Mouse (Mus musculus) kidney, embryonic 16.5 days (tissue): Measurements from ENCODE around the gene Hnrnpa3. TPM values are rescaled to one million over a fixed set of nuclear protein-coding genes. Genes with fewer than 3 reads are reported as not detected.
A peak's percentile ranks its signal among the peaks of the same experiment; 100 is the strongest.

ENCODE experiments used
- ATAC-seq: fragments of 200-750 bp; cut with Nextera tagmentation; 2 replicates; pipeline ENCODE4 v1.8.0; 2017; ENCODE audit warnings: moderate TSS enrichment; ENCODE audit not compliant: low FRiP score, low TSS enrichment
- H3K27ac ChIP-seq: fragments of 300-500 bp; sonication (generic); 2 replicates; pipeline ENCODE4 v1.5.1; 2014; ENCODE audit warnings: low read length
- H3K27me3 ChIP-seq: fragments of 300-500 bp; sonication (generic); 2 replicates; pipeline ENCODE4 v1.6.1; 2014; ENCODE audit warnings: low read length, control low read depth, mixed read lengths; ENCODE audit not compliant: insufficient read depth
- H3K36me3 ChIP-seq: fragments of 300-500 bp; sonication (generic); 2 replicates; pipeline ENCODE4 v1.6.1; 2014; ENCODE audit warnings: low read length, control low read depth, mixed read lengths; ENCODE audit not compliant: insufficient read depth
- H3K4me1 ChIP-seq: fragments of 300-500 bp; sonication (generic); 2 replicates; pipeline ENCODE4 v1.6.1; 2014; ENCODE audit warnings: low read length, control low read depth, mixed read lengths; ENCODE audit not compliant: insufficient read depth
- H3K4me2 ChIP-seq: fragments of 300-500 bp; sonication (generic); replicated peaks from 2 replicates; pipeline ENCODE4 v1.6.1; 2014; ENCODE audit warnings: low read depth, low read length
- H3K4me3 ChIP-seq: fragments of 300-500 bp; sonication (generic); 2 replicates; pipeline ENCODE4 v1.5.1; 2014; ENCODE audit warnings: mild to moderate bottlenecking, low read length
- H3K9ac ChIP-seq: fragments of 300-500 bp; sonication (generic); replicated peaks from 2 replicates; pipeline ENCODE4 v1.6.1; 2014; ENCODE audit warnings: low read length
- H3K9me3 ChIP-seq: fragments of 300-500 bp; sonication (generic); 2 replicates; pipeline ENCODE4 v1.6.1; 2016; ENCODE audit warnings: low read length, control low read depth
- WGBS: fragments of 180-500 bp; shearing (Covaris S2); extraction: QIAGEN DNeasy Blood & Tissue Kit; methylation state at CpG from one replicate; pipeline ENCODE4 v1.1.7; 2014; 5-methylcytosine and 5-hydroxymethylcytosine counted together
- polyA plus RNA-seq: library from polyadenylated mRNA; unstranded; fragments of >200 nt; fragmentation: Nextera tagmentation; extraction: Ambion mirVana; gene quantifications from 2 replicates; pipeline ENCODE4 v1.2.1, GENCODE M21; 2015

Gene Hnrnpa3
- polyA plus RNA-seq, 1 experiment from 2014 or later, result 293 TPM

GRCm38 (mm10) chr2:75621873-75622654 is 37.0 kb upstream of the Hnrnpa3 start:
- Histone ChIP-seq H3K9ac (no peak overlapping the region), H3K9me3 (no peaks in the 10 kb centered on the region), H3K27me3 (no peaks in the 10 kb centered on the region), H3K4me2 (no peak overlapping the region), H3K27ac (no peak overlapping the region), H3K4me1 (no peaks in the 10 kb centered on the region; the same call in none of the 2 replicates), H3K4me3 (no peak overlapping the region), H3K36me3 (no peaks in the 10 kb centered on the region)
- WGBS, result 81% methylated on average over 14 of the region's 14 CpGs
- no peak for ATAC-seq

GRCm38 (mm10) chr2:75625086-75625485 is 34.0 kb upstream of the Hnrnpa3 start:
- Histone ChIP-seq H3K27me3 (no peaks in the 10 kb centered on the region), H3K36me3 (no peaks in the 10 kb centered on the region), H3K4me3 (no peak overlapping the region), H3K4me2 (no peak overlapping the region), H3K9me3 (no peaks in the 10 kb centered on the region), H3K4me1 (no peaks in the 10 kb centered on the region), H3K27ac (no peak overlapping the region), H3K9ac (no peak overlapping the region)
- no peak for ATAC-seq
- WGBS, result 77% methylated on average over 3 of the region's 3 CpGs

- no peak overlapping the region for H3K27ac ChIP-seq
- no peak for ATAC-seq
Measured at GRCm38 (mm10) chr2:75626597-75627440, 32.2 kb upstream of the Hnrnpa3 start.

GRCm38 (mm10) chr2:75628487-75628886 is 30.6 kb upstream of the Hnrnpa3 start:
- no peak for ATAC-seq
- Histone ChIP-seq H3K4me2 (no peak overlapping the region), H3K4me1 (0 out of 2 replicates have a peak, but pooled peaks cover under 1% of the 10 kb centered on the region), H3K27ac (no peak overlapping the region), H3K27me3 (no peaks in the 10 kb centered on the region), H3K9ac (no peak overlapping the region), H3K4me3 (no peak overlapping the region), H3K36me3 (no peaks in the 10 kb centered on the region), H3K9me3 (no peaks in the 10 kb centered on the region)
- 97% methylated on average over 8 of the region's 8 CpGs for WGBS

More at GRCm38 (mm10) chr2:75626597-75627440, 32.2 kb upstream of the Hnrnpa3 start:
- Histone ChIP-seq H3K4me2 (no peak overlapping the region), H3K27me3 (no peaks in the 10 kb centered on the region), H3K9me3 (no peaks in the 10 kb centered on the region), H3K4me3 (no peak overlapping the region), H3K9ac (no peak overlapping the region), H3K36me3 (no peaks in the 10 kb centered on the region), H3K4me1 (no peaks in the 10 kb centered on the region)
- 79% methylated on average over 6 of the region's 6 CpGs for WGBS

- peaks cover 6% of the 10 kb centered on the region; the same call in 1 of the 2 replicates for H3K4me1 ChIP-seq
- 64% methylated on average over 6 of the region's 6 CpGs for WGBS
- no peaks in the 10 kb centered on the region for H3K27me3 ChIP-seq
- H3K4me3 ChIP-seq, result no peak overlapping the region
- no peak overlapping the region for H3K27ac ChIP-seq
- H3K9ac ChIP-seq, result no peak overlapping the region
- H3K36me3 ChIP-seq, result no peaks in the 10 kb centered on the region
- ATAC-seq, result no peak
- no peak overlapping the region for H3K4me2 ChIP-seq
- no peaks in the 10 kb centered on the region for H3K9me3 ChIP-seq
Measured at GRCm38 (mm10) chr2:75631421-75631820, 27.6 kb upstream of the Hnrnpa3 start.

GRCm38 (mm10) chr2:75632043-75632442 is 27.0 kb upstream of the Hnrnpa3 start:
- Histone ChIP-seq H3K27ac (no peak overlapping the region), H3K9ac (no peak overlapping the region), H3K4me2 (no peak overlapping the region), H3K27me3 (no peaks in the 10 kb centered on the region), H3K4me1 (peaks cover 9% of the 10 kb centered on the region; the same call in 1 of the 2 replicates), H3K4me3 (no peak overlapping the region), H3K9me3 (no peaks in the 10 kb centered on the region), H3K36me3 (no peaks in the 10 kb centered on the region)
- no peak for ATAC-seq
- 89% methylated on average over 6 of the region's 6 CpGs for WGBS

GRCm38 (mm10) chr2:75632721-75633181 is 26.3 kb upstream of the Hnrnpa3 start:
- WGBS, result 67% methylated on average over 12 of the region's 12 CpGs
- H3K4me2 ChIP-seq, result no peak overlapping the region
- H3K4me1 ChIP-seq, result peaks cover 9% of the 10 kb centered on the region; the same call in 1 of the 2 replicates
- H3K36me3 ChIP-seq, result no peaks in the 10 kb centered on the region
- H3K27me3 ChIP-seq, result no peaks in the 10 kb centered on the region
- H3K9ac ChIP-seq, result no peak overlapping the region
- H3K27ac ChIP-seq, result no peak overlapping the region; the same call in 1 of the 2 replicates
- no peak overlapping the region for H3K4me3 ChIP-seq
- no peak for ATAC-seq
- no peaks in the 10 kb centered on the region for H3K9me3 ChIP-seq

GRCm38 (mm10) chr2:75633381-75633780 is 25.7 kb upstream of the Hnrnpa3 start:
- Histone ChIP-seq H3K36me3 (no peaks in the 10 kb centered on the region), H3K4me2 (no peak overlapping the region), H3K4me1 (peaks cover 9% of the 10 kb centered on the region; the same call in 1 of the 2 replicates), H3K9me3 (no peaks in the 10 kb centered on the region), H3K27ac (peak overlapping the region; percentile 41), H3K4me3 (no peak overlapping the region), H3K27me3 (no peaks in the 10 kb centered on the region), H3K9ac (no peak overlapping the region)
- peak; percentile 44; the same call in 1 of the 2 replicates for ATAC-seq
- 65% methylated on average over 6 of the region's 6 CpGs for WGBS

- Histone ChIP-seq H3K4me2 (no peak overlapping the region), H3K4me3 (no peak overlapping the region), H3K27ac (peak overlapping the region; percentile 41)
Measured at GRCm38 (mm10) chr2:75633784-75634183, 25.3 kb upstream of the Hnrnpa3 start.

More at GRCm38 (mm10) chr2:75633784-75634183, 25.3 kb upstream of the Hnrnpa3 start:
- WGBS, result 65% methylated on average over 5 of the region's 5 CpGs
- Histone ChIP-seq H3K27me3 (no peaks in the 10 kb centered on the region), H3K9ac (no peak overlapping the region), H3K9me3 (no peaks in the 10 kb centered on the region), H3K4me1 (peaks cover 9% of the 10 kb centered on the region; the same call in 1 of the 2 replicates), H3K36me3 (no peaks in the 10 kb centered on the region)
- ATAC-seq, result peak; percentile 79
